Mouse (Mus musculus) testis, postnatal 10 days (tissue): ENCODE data around the gene Hoxa7.
A peak's percentile ranks its signal among the peaks of the same experiment; 100 is the strongest.

Experiments
- DNase-seq: peaks from one replicate; pipeline ENCODE4 v3.0.0; 2021; ENCODE audit warnings: low spot score

Hoxa7 gene

GRCm38 (mm10) chr6:52213119-52213986 lies 8.3 kb downstream of the Hoxa7 start, which contains the start of the genes Hoxa3 and Gm28308:
Gene Hoxa3 (minus strand): TSS chr6:52213336.
Gene Gm28308 (minus strand): TSS chr6:52213339.
- no peak for DNase-seq

- no peak for DNase-seq
Measured at GRCm38 (mm10) chr6:52212556-52213118, 9.0 kb downstream of the Hoxa7 start.

- DNase-seq: no peak
Measured at GRCm38 (mm10) chr6:52211961-52212360, 9.7 kb downstream of the Hoxa7 start.

GRCm38 (mm10) chr6:52211170-52211935 lies 10.3 kb downstream of the Hoxa7 start:
- peak; percentile 85 for DNase-seq

GRCm38 (mm10) chr6:52209685-52210046 lies 12.0 kb downstream of the Hoxa7 start:
- DNase-seq: peak; percentile 26

GRCm38 (mm10) chr6:52208868-52209684 lies 12.6 kb downstream of the Hoxa7 start:
- DNase-seq: peak; percentile 31

- DNase-seq: peak; percentile 61
Measured at GRCm38 (mm10) chr6:52208072-52208867, 13.4 kb downstream of the Hoxa7 start, which contains the start of gene Hoxa6. Gene Hoxa6 (minus strand): TSS chr6:52208722.

GRCm38 (mm10) chr6:52207684-52207976 lies 14.0 kb downstream of the Hoxa7 start:
- peak; percentile 23 for DNase-seq

GRCm38 (mm10) chr6:52206882-52207683 lies 14.6 kb downstream of the Hoxa7 start:
- peak; percentile 12 for DNase-seq

GRCm38 (mm10) chr6:52205638-52206621 lies 15.7 kb downstream of the Hoxa7 start:
- no peak for DNase-seq

- no peak for DNase-seq
Measured at GRCm38 (mm10) chr6:52205221-52205620, 16.4 kb downstream of the Hoxa7 start.

- DNase-seq: peak; percentile 89
Measured at GRCm38 (mm10) chr6:52204050-52204752, 17.5 kb downstream of the Hoxa7 start, which contains the start of gene Hoxa5. Gene Hoxa5 (minus strand): TSS chr6:52204587.

GRCm38 (mm10) chr6:52203371-52204049 lies 18.1 kb downstream of the Hoxa7 start:
- no peak for DNase-seq

- no peak for DNase-seq
Measured at GRCm38 (mm10) chr6:52203121-52203370, 18.6 kb downstream of the Hoxa7 start.

GRCm38 (mm10) chr6:52202362-52203120 lies 19.1 kb downstream of the Hoxa7 start:
- DNase-seq: no peak

- DNase-seq: no peak
Measured at GRCm38 (mm10) chr6:52201269-52201668, 20.4 kb downstream of the Hoxa7 start.

GRCm38 (mm10) chr6:52200751-52201250 lies 20.9 kb downstream of the Hoxa7 start:
- no peak for DNase-seq
